Mouse (Mus musculus): ENCODE data around the gene Gm45716. TPM values are rescaled to one million over a fixed set of nuclear protein-coding genes. Genes with fewer than 3 reads are reported as not detected.

Gm45716 gene
- total RNA-seq (2021): 1 to 10 TPM; 4.0 to 4.8 TPM

DNA sequence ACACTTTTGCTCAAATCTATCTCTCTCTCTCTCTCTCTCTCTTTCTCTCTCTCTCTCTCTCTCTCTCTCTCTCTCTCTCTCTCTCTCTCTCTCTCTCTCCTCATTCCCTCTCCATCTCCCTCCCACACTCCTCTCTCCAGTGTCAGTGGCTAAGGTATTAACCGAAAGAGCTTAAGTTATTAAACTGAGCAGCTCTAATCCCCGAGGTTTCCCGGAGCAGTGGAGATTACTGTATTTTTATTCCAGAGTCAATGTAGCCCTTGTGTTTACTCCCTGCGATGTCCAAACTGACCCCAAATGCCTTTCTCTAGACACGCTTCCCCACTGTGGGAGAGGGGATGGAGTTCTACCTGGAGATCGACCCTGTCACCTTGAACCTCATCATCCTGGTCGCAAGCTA is at the start of gene Gm45716:
Gene Gm45716, plus strand, starts transcription at position 243 of the 400 bp plus-strand sequence.
- intact Hi-C loops (cut with DNase I): no loop called here
- DNase-seq (ENCODE audit: low spot score in 2 of 2): no peak

DNA sequence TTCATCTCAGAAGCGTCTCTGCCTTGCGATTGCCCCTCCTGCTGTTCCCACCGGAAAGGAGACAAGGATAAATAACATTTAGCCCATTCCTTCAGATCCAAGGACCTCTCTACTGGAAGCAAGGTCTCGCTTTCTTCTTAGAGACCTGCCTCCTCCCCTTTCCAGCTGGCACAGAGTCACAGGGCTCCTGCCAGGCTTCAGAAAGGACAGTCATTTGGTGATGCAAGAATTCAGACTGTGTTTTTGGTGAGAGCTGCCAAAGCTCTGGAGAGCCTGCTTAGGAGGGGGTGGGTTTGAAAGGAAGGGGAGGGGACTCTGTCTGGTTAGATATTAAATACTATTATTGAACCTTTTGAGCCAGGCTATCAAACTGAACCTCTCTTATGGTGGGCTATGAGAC is 45.1 kb upstream of the Gm45716 start:
- peak; percentile 26 to 52 for DNase-seq (ENCODE audit: low spot score in 2 of 2)

DNA sequence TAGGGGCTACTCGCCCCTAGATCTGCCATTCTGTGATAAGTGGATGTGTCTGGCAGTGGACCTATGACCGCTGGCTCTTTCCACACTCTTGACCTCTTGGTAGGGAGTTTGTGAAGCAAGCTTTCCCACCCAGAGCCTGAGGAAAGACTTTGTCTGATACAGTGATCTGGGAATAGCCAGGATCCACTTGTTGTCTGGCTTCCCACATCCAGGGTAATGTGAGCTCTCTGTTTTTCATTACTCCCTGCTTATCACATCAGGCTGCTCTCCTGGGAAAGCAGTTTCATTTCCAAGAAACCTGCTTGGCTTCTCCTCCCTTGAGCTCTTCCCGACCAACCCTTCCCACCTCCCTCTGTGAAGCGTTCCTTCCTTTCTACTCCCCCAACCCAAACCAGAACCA is 44.5 kb upstream of the Gm45716 start:
- intact Hi-C loops (cut with DNase I): no loop called here
- DNase-seq (ENCODE audit: low spot score in 2 of 2): no peak

More for the DNA sequence above, 45.1 kb upstream of the Gm45716 start:
- intact Hi-C loops (cut with DNase I): no loop called here

DNA sequence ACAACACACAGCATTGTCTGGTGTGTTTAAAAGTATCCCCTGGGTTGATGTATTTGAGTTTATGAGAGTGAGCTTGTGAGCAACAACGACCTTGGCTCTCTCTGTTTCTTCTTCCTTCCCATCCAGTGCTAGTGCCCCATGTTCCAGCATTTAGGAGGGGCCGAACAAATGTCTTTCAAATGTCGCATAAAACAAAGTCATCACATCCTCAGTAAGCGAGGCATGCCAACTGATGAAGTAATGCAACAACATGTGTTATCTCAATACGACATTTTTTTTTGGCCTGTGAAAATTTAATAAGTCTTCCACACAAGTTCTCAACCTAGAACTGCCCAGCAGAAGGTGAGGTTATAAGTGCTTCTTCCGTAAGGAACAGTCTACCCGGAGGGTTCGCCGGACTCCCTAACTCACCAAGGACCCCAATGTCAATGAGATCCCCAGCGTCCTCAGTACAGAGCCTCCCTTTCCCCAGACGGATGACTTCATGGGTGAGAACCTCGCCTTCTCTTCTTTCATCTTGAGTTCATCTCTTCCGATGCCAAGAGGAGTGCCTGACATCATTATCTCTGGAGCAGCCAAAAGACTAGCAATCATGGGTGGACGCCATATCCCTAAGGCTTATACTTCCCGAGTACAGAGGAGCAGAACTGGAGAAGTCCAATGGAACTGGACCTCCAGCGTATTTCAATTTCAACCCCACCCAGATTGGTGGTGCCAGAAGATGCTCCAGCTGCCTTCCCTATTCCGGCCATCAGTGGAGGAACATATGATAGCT is 41.2 kb upstream of the Gm45716 start:
- intact Hi-C loops (cut with DNase I): no loop called here
- DNase-seq (ENCODE audit: low spot score in 2 of 2): no peak

DNA sequence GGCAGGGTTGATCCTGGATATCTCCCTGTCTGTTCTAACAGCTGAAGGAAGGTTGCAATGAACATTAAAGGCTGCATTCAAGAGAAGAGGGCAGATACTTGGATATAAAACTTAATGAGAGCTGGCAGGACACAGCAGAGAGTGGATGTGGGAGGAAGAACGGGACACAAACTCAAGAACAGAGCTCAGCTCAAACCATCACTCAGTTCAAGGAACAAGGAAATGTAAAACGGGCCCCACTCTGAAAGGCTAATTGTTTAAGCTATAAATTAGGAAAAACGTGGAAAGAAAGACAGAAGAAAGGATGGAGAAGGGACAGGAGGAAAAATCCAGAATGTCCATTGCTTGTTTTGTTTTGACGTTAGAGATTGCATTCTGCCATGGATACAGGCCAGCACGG is 32.4 kb upstream of the Gm45716 start:
- no peak for DNase-seq (ENCODE audit: low spot score in 2 of 2)
- intact Hi-C loops (cut with DNase I): no loop called here

DNA sequence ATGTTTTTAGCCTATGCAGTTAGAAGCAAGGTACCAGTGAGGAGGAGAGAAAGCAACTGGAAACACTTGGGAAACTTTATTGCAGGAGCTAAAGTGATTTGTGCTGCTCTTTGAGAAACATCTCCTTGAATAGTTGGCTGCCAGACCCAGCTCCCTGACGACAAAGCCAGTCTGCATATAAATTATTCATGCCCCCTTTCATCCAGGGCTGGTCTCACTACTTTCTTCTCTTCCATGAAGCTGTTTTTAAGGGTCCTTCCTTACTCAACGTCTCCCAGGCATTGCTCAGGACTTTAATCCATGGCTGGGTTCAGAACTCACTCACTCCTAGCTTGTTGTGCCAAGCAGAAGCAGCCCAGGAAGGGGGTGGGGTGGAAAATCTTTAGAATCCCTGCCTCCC is 32.0 kb upstream of the Gm45716 start:
- no peak for DNase-seq (ENCODE audit: low spot score in 2 of 2)
- intact Hi-C loops (cut with DNase I): no loop called here

DNA sequence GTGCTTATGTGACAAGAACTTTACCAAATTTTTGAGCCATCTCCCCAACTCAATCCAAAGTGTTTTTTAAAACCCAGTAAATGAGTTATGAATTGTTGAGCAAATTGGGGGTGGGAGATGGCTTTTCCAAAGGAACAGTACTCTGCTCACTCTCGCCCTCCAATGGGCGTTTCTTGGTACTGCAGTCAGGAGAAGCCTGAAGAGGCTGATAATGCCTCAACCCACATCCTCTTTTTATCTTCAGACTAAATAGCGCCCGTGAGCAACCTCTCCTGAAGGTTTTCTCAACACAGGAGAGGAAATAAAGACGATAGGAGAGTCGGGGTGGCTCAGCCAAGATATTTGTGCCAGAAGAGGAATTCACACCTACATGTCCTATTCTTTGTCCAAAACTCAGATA is 19.7 kb upstream of the Gm45716 start:
- intact Hi-C loops (cut with DNase I): loop anchor here (10.0 kb wide), 1 partner anchor 1063 kb away; no protein-coding TSS in a partner anchor
- peak in 1 of 2 experiments; percentile 6 for DNase-seq (ENCODE audit: low spot score in 2 of 2)

DNA sequence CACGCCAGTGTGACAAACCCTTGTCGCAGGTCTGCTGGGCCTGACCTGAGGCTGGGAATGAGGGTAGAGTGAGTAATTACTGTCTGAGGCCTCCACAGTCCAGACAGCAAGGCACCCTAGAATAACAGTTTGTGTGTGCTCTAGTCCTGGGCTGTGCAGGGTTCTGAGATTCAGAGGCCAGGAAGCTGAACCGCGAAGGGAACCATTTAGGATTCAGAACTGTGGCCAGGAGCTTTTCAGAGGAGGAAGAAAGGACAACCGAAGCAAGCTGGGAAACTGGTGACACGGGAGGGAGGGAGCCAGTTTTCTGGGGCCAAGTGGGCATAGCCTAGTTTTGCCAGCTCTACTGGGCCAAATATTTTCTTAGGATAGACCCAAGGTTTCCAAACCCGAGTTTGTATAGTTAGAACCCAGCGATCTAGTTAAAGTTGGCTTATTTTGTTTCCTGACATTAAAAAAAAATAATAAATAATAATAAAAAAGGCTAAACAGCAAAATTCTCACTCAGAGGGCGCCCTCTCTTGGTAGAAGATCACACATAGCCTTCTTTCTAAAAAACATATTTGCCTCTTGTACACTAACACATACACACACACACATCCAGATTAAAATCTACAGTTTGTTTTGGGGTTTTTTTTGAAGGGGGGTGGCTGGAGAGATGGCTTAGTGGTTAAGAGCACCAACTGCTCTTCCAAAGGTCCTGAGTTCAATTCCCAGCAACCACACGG is 19.0 kb upstream of the Gm45716 start:
- DNase-seq (ENCODE audit: low spot score in 2 of 2): peak in 1 of 2 experiments; percentile 51
- intact Hi-C loops (cut with DNase I): loop anchor here (10.0 kb wide), 1 partner anchor 1064 kb away; no protein-coding TSS in a partner anchor

DNA sequence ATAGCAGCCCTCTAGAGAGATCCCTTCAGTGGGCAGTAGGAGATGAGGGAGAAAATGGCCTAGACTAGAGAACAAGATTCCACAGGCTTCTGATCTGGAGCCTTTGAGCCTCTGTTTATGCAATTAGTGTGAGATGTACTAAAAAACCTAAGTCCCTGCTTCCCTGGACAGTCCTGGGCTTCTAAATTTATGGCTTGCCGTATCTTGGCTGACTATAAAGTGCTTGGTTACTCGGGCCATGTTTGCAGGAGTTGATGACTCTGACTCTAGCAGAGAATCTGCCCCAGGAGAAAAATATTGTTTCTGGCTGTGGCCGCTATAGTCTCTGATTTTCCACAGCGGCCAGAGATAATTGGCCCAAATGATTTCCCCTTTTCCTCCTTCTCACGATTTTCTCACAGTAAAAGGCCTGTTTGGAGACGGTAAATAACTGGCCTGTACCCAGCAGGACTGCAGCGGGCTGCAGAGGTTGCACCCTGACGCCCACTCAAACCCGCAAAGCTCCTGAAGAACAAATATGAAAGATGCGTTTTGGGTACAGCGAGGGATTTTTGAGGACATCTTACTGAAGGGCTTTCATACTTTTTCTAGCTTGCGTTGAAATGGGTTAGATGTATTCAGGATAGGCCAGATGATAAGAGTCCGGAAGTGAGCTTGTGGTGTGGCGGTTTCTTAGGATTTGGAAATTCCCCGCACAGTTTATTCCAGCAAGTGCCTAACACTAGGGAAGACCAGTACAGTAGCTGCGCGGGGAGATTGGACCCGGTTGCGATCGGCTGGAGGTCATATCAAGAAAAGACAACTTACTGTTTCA is 18.1 kb upstream of the Gm45716 start:
- intact Hi-C loops (cut with DNase I): loop anchor here (1.0 to 10.0 kb wide), 5 partner anchors 131 to 1065 kb away; no protein-coding TSS in a partner anchor
- no peak for DNase-seq (ENCODE audit: low spot score in 2 of 2)

DNA sequence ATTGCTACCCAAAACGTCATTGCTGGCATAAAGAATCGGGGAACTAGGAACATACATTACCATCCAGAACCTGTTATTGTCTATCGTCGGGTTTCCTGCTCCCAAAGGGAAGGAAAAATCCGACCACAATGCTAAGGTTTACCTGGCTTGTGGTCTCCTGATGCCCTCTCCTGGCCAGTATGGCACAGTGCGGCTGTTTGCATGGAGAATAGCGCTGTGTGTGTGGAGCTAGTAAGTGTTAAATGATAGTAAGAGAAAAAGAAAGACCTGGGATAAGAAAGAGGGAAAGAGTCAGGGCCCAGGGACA is 17.5 kb upstream of the Gm45716 start:
- peak; percentile 70 to 82 for DNase-seq (ENCODE audit: low spot score in 2 of 2)
- intact Hi-C loops (cut with DNase I): loop anchor here (1.0 to 5.0 kb wide), 4 partner anchors 132 to 623 kb away; no protein-coding TSS in a partner anchor

DNA sequence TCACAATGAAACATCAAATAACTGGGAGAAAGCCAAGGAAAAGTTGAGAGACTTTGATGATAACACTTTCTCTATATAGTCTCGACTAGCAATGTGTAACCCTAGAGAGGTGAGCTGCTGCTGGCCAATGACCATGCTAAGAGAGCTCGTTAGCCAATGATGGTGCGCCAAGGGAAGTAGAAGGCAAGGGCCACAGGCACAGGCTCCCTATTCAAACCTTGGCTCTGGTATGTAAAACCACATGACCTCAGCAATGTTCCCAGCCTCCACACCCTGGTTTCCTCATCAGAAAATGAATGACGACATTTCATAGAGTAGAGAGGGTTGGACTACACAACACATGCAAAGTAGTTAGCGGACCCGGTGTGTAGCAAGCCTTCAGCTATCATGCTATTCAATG is 15.2 kb upstream of the Gm45716 start:
- no peak for DNase-seq (ENCODE audit: low spot score in 2 of 2)
- intact Hi-C loops (cut with DNase I): loop anchor here (5.0 kb wide), 1 partner anchor 625 kb away; no protein-coding TSS in a partner anchor

DNA sequence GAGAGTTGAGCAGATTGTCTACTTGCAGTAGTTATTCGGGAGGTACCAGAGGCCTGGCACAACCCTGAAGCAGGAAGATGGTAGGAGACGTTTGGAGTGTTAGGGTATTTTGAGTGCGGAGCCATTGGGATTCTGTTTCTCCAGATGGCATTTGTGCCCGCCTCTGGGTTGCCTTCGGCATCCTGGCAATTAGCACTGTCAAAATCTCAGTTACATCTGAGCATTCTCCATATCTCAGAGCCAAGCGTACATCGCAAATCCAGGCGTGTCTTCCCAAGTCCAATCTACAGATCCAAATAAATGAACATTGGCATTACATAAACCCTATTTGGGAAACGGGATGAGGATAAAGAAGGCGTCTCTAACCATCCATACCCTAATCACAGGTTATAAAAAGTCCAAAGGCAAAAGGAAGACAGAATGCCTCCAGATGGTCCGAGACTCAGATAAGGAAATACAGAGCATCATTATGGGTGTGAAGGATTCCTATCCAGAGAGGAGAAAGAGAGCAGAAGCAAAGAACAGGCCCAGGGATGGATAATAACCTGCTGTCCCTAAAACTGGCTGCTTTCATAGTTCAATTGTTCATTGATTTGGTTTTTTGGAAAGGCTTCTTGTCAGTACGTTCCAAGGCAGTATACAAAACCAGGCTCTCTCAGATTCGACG is 11.7 kb upstream of the Gm45716 start:
- DNase-seq (ENCODE audit: low spot score in 2 of 2): peak in 1 of 2 experiments; percentile 74
- intact Hi-C loops (cut with DNase I): no loop called here

DNA sequence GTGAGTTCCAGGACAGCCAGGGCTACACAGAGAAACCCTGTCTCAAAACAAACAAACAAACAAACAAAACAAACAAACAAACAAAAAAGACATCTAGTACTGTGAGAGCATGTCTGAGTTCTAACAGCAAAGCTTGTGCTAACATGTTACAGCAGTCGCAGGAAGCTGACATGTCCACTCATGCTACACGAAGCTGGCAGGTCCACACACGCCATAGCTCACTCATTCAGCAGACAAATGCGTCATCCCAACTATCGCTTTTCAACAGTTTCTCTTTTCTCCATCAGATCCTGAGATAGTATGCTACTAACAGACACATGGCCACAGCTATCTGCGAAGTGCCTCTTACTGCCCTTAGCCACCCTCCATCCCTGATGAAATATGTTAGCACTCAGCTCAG is 10.1 kb upstream of the Gm45716 start:
- DNase-seq (ENCODE audit: low spot score in 2 of 2): no peak
- intact Hi-C loops (cut with DNase I): no loop called here

DNA sequence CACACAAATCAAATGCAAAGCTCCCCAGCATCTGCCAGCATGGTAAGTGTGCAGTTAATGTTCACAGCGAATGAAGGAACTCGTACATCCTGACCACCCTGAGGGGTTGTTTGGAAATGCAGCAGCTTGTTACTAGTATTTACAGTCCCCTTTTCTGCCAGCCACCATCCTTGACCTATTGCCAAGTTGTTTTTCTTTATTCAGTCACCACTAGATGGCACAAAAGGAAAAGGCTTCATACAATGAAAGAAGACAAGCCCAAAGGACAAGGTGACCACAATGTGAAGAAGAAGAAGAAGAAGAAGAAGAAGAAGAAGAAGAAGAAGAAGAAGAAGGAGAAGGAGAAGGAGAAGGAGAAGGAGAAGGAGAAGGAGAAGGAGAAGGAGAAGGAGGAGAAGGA is 4.1 kb upstream of the Gm45716 start:
- DNase-seq (ENCODE audit: low spot score in 2 of 2): peak in 1 of 2 experiments; percentile 62
- intact Hi-C loops (cut with DNase I): loop anchor here (1.0 to 5.0 kb wide), 4 partner anchors 69 to 440 kb away; partner anchors contain the start of gene Hlf

DNA sequence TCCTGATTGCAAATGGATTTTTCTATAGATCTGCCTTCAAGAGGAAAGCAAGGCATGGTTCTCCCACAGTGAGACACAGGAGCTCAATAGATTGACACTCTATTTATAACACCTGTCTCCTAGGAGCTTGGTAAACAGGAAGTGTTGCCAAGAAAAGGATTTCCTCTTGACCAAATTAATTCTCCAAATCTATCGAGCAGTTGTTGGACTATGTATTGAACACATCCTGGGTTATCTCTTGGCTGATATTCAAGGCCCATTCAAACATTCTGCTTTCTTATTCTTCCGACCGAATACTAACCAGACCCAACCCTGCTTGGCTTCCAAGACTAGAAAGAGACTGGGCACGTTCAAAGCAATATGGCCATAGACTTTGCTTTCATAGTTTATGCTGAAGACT is 2.7 kb upstream of the Gm45716 start:
- intact Hi-C loops (cut with DNase I): loop anchor here (5.0 kb wide), 3 partner anchors 68 to 208 kb away; partner anchors contain the start of gene Hlf
- no peak for DNase-seq (ENCODE audit: low spot score in 2 of 2)

DNA sequence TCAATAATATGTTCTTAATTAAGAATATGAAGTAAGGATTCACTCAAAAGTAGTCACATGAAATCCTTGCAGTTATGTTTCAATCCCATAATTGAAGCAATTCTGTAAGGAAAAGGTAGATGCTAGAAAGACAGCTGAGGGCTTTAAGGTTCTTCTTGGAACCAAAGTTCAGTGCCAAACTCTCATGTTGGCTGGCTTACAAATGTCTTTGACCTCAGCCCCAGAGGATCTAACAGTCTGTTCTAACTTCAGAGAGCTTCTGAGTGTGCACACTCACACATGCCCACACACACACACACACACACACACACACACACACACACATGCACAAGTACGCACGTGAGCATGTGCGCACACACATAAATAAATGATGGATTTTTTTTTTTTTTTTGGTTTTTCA is 2.7 kb downstream of the Gm45716 start:
- DNase-seq (ENCODE audit: low spot score in 2 of 2): no peak
- intact Hi-C loops (cut with DNase I): no loop called here

DNA sequence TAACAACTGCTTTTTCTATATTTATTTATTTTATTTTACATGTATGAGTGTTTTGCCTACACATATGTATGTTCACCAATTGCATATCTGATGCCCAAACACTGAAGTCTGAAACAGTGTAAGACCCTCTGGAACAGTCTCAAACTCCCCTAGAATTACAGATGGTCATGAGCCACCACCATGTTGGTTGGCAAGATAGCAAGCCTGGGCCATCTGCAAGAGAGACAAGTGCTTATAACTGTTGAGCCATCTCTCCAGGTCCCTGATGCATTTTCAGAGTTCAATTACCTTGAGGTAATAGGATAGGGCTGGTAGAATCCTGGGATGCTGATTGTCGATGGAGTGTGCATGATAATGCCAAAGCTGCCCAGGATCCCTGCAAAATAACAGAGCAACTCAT is 7.5 kb downstream of the Gm45716 start:
- DNase-seq (ENCODE audit: low spot score in 2 of 2): no peak
- intact Hi-C loops (cut with DNase I): no loop called here

DNA sequence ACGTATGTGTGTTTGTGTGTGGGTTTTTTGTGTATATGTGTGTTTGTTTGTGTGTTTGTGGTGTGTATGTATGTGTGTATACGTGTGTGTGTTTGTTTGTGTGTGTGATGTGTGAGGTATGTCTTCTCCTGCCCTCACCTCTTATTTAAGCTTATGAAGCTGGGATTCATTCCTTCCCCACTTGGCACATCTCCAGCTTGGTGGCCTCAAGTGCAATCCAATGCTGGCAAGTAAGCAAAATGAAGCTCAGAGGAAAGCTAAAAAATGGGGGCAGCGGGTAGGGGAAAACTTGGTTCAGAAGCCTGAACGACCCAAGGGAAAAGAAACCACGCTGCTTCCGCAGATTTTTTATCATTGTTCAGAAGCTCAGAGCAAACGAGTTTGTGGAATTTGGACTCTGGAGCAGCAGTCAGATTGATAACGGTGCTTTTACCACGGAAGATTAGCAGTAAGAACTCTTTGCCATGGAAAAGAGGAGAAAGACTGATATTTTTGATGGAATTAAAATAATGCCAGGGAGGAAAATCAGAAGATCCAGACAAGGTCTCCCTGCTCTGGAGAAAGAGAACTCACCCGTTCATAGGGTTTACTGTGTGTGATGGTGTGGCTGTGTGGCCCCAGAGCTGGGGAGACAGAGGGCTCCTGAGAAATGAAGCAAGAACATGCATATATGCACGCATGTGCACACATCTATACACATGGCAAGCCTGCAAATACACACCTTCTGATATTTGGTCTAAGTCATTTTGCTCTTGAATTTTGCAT is 8.5 kb downstream of the Gm45716 start:
- intact Hi-C loops (cut with DNase I): no loop called here

More for the DNA sequence above, 8.5 kb downstream of the Gm45716 start:
- DNase-seq (ENCODE audit: low spot score in 2 of 2): no peak

All from left cerebral cortex, postnatal 25 days (tissue).